Mouse (Mus musculus) MEL (cell line): ENCODE measurements around the gene Smyd3.

Experiments used
- CTCF ChIP-seq, 3 experiments: IDR thresholded peaks in 2 of 3; conservative IDR thresholded peaks in 1 of 3; 2 replicates each; pipeline ENCODE4 v1.5.1; 2011 to 2012; ENCODE audit warnings: low read length in 3 of 3, low read depth in 2 of 3, mild to moderate bottlenecking in 2 of 3, improper control_type of control experiment in 1 of 3, inconsistent platforms in 1 of 3, mixed read lengths in 1 of 3, moderate library complexity in 1 of 3; ENCODE audit not compliant: control insufficient read depth in 1 of 3, insufficient read depth in 1 of 3, poor library complexity in 1 of 3, severe bottlenecking in 1 of 3
- GABPA ChIP-seq: IDR thresholded peaks from 2 replicates; pipeline ENCODE4 v1.6.1; 2012; ENCODE audit warnings: low read depth, mild to moderate bottlenecking, inconsistent platforms, low read length, improper control_type of control experiment, moderate library complexity
- KAT2A ChIP-seq: conservative IDR thresholded peaks from 2 replicates; pipeline ENCODE4 v1.6.1; 2012; ENCODE audit warnings: low read depth, low read length, improper control_type of control experiment, inconsistent platforms
- ZKSCAN1 ChIP-seq: IDR thresholded peaks from 2 replicates; pipeline ENCODE4 v1.6.1; 2012; ENCODE audit warnings: low read depth, mild to moderate bottlenecking, inconsistent platforms, low read length, improper control_type of control experiment, moderate library complexity

GRCm38 (mm10) chr1:179129995-179130394 lies 387.8 kb downstream of the Smyd3 start:
- TF ChIP-seq ZKSCAN1 (no peak), CTCF (IDR thresholded peaks at IDR 0.05 in 2 of 3, conservative IDR thresholded peaks at IDR 0.05 in 1 of 3; ENCODE audit: control insufficient read depth in 1 of 3, insufficient read depth in 1 of 3, low read depth in 2 of 3, low read length in 3 of 3, poor library complexity in 1 of 3, severe bottlenecking in 1 of 3) (no peak), KAT2A (no peak), GABPA (no peak)
